Mouse (Mus musculus): ENCODE data around the gene Usp2. TPM values are rescaled to one million over a fixed set of nuclear protein-coding genes. Genes with fewer than 3 reads are reported as not detected.

Gene Usp2
- polyA plus RNA-seq, 1 experiment from 2014 or later = 10.5 TPM

DNA sequence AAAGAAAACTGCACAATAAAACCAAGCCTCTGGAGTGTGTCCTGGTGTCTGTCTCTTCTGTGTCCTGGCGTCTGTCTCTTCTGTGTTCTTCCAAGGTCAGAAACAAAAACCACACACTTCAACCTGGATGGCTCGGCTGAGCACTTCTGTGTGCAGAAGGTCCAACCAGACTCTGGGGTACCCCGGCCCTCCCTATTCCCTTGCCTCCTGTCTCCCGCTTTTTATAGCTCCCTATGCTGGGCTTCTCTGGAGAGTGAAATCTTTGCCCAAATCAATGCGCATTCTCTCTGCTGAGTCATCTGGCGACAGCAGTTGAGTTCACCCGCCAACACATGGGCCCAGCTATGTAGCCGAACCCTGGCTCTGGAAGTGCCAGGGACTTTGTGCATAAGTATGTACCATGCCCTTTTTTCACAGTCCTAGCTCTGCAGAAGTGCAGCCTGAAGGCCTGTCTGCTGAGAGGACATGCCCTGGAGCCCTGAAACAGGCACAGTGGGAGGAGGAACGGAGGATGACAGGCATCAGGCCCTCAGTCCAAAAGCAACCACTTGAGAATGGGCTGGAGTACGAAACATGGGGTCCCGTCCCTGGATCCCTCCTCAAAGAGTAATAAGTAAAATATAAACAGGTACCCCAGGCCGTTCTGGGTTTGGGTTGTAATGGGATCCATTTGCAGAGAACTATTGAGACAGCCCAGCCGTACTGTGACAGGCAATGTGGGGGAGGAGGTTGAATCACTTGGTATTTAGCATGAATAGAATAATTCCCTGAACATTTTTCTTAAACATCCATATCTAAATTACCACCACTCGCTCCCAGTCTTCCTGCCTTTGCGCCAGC lies 18.1 kb upstream of the Usp2 start:
- H3K27ac ChIP-seq = no peak overlapping the region
- H3K4me3 ChIP-seq = no peak overlapping the region
- peaks cover 3% of the 10 kb centered on the region; the same call in 1 of the 2 replicates for H3K4me1 ChIP-seq
- no peak overlapping the region for H3K9ac ChIP-seq
- WGBS = 59% methylated on average over 15 of the region's 15 CpGs
- no peaks in the 10 kb centered on the region for H3K9me3 ChIP-seq
- peaks cover 22% of the 10 kb centered on the region for H3K27me3 ChIP-seq
- H3K36me3 ChIP-seq = no peaks in the 10 kb centered on the region
- ATAC-seq (ENCODE audit: borderline replicate concordance, extremely low read depth, low FRiP score, low TSS enrichment) = no peak
- no peak overlapping the region for H3K4me2 ChIP-seq

DNA sequence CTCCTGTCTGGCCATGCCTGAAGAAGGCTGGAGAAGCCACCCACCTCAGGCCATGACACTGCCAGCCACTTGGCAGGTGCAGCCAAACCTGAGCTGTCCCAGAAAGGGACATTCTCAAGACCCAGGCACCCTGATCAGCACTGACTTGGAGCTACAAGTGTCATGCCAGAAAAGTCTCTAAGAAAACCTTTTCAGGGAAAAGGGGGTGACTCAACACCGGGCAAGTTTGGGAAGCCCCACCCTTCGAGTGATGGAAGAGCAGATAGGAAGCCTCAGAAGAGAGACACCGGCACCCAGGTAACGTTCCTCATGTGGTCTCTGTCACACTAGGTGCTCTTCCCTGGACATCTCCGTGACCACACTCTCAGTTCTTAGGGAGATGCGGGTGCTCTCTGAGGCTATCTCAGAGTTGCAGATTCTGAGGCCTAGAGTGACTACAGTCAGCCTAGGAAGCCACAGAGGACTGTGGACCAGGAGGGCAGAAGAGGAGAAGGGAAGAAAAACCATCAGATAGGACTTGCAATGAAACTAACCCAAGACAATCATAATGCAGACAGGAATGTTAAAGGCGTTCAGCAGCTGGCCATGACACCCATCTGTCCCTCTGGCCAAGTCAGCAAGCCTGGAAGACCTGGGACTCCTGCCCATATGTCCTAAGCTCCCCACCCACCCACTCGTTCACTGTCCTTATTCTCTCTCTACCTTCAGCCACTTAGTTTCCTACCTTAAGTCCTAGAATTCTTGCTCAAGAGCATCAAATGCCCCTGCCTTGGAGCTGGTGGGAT lies 17.2 kb upstream of the Usp2 start:
- no peak for ATAC-seq (ENCODE audit: borderline replicate concordance, extremely low read depth, low FRiP score, low TSS enrichment)
- Histone ChIP-seq H3K4me2 (no peak overlapping the region), H3K36me3 (no peaks in the 10 kb centered on the region), H3K4me3 (no peak overlapping the region), H3K4me1 (no peaks in the 10 kb centered on the region), H3K9me3 (no peaks in the 10 kb centered on the region), H3K27me3 (peaks cover 13% of the 10 kb centered on the region), H3K27ac (no peak overlapping the region), H3K9ac (no peak overlapping the region)
- whole genome bisulfite sequencing = 79% methylated on average over 8 of the region's 8 CpGs

DNA sequence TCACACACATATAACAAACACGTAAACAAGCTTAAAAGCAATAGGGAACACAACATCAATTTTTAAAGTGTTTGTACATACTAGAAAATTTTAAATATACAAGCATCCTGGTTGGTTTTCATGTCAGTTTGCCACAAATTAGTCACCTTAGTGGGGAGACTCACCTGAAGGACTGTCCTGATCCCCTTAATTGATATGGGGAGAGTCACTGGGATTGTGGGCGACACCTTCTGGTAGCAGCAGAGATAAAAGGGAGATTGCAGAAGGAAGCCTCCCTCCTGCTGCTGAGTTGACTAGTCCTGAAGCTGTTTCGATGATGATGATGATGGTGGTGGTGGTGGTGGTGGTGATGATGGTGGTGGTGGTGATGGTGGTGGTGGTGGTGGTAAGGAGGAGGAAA lies 14.0 kb upstream of the Usp2 start:
- H3K4me1 ChIP-seq = no peaks in the 10 kb centered on the region
- no peaks in the 10 kb centered on the region for H3K9me3 ChIP-seq
- WGBS = 55% methylated on average over 3 of the region's 3 CpGs
- H3K4me3 ChIP-seq = no peak overlapping the region
- no peak overlapping the region for H3K9ac ChIP-seq
- H3K27ac ChIP-seq = no peak overlapping the region
- H3K36me3 ChIP-seq = no peaks in the 10 kb centered on the region
- H3K27me3 ChIP-seq = no peaks in the 10 kb centered on the region; the same call in 1 of the 2 replicates
- no peak overlapping the region for H3K4me2 ChIP-seq
- no peak for ATAC-seq (ENCODE audit: borderline replicate concordance, extremely low read depth, low FRiP score, low TSS enrichment)

DNA sequence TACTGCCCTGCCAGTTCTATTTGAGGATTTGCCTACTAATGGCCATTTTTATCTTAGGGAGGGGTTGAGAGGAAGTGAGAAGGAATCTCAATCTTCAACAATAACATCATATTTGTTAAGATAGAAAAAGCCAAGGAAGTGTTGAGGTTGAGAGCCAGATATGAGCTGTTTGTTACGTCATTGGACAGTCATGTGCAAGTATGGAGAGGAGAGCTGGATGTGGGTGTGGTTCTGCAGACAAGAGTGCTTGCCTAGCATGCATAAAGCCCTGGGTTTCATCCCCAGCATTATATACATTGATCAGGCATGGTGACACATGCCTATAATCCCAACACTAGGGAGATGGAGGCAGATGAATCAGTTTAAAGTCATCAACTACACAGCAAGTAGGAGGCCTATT lies 12.9 kb upstream of the Usp2 start:
- Histone ChIP-seq H3K27me3 (no peaks in the 10 kb centered on the region), H3K4me2 (no peak overlapping the region), H3K36me3 (no peaks in the 10 kb centered on the region), H3K9ac (no peak overlapping the region), H3K4me1 (no peaks in the 10 kb centered on the region), H3K9me3 (no peaks in the 10 kb centered on the region), H3K4me3 (no peak overlapping the region), H3K27ac (no peak overlapping the region)
- no peak for ATAC-seq (ENCODE audit: borderline replicate concordance, extremely low read depth, low FRiP score, low TSS enrichment)
- WGBS = 44% methylated on average over 1 of the region's 1 CpGs

DNA sequence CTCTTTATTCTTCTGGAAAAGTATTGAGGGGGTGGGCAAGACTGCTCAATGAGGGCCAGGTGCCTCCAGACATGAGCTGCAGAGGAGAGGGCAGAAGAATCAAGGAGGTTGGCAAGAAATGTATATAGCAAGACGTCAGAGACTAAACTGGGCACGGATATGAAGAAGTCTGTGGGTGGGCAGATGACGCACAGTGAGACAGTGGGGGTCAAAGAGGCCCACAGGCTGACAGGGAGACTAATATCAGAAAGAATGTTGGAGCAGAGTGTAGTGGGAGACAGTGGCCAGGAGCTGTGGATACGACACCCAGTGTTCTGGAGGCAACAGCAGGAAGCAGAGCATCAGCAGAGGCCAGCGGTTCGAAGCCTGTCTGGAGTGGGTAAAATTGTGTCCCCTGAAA lies 8.2 kb upstream of the Usp2 start:
- Histone ChIP-seq H3K36me3 (no peaks in the 10 kb centered on the region), H3K27me3 (peaks cover 3% of the 10 kb centered on the region; the same call in 1 of the 2 replicates), H3K4me2 (no peak overlapping the region), H3K4me3 (no peak overlapping the region), H3K9me3 (no peaks in the 10 kb centered on the region), H3K27ac (no peak overlapping the region), H3K9ac (no peak overlapping the region), H3K4me1 (no peaks in the 10 kb centered on the region)
- no peak for ATAC-seq (ENCODE audit: borderline replicate concordance, extremely low read depth, low FRiP score, low TSS enrichment)
- 68% methylated on average over 6 of the region's 6 CpGs for WGBS

DNA sequence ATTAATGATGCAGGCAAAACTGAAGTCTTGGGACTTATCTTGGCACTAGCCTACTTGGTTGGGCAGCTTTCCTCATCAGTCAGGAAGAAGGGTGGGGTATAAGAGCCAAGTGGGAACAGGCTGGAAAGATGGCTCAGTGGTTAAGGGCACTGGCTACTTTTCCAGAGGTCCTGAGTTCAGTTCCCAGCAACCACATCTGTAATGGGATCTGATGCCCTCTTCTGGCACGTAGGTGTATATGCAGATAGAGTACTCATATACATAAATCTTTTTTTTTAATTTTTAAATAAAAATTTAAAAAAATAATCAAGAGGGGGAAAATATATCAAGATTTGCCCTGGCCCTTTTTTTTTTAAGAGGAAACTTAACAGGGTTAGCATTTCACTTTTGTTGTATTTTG lies 1.6 kb upstream of the Usp2 start:
- ATAC-seq (ENCODE audit: borderline replicate concordance, extremely low read depth, low FRiP score, low TSS enrichment) = no peak
- H3K36me3 ChIP-seq = no peaks in the 10 kb centered on the region
- H3K4me2 ChIP-seq = no peak overlapping the region
- peaks cover 7% of the 10 kb centered on the region for H3K4me1 ChIP-seq
- no peak overlapping the region for H3K27ac ChIP-seq
- no peak overlapping the region for H3K9ac ChIP-seq
- H3K9me3 ChIP-seq = no peaks in the 10 kb centered on the region
- 21% methylated on average over 1 of the region's 1 CpGs for WGBS
- H3K4me3 ChIP-seq = no peak overlapping the region
- peaks cover 4% of the 10 kb centered on the region; the same call in 1 of the 2 replicates for H3K27me3 ChIP-seq

DNA sequence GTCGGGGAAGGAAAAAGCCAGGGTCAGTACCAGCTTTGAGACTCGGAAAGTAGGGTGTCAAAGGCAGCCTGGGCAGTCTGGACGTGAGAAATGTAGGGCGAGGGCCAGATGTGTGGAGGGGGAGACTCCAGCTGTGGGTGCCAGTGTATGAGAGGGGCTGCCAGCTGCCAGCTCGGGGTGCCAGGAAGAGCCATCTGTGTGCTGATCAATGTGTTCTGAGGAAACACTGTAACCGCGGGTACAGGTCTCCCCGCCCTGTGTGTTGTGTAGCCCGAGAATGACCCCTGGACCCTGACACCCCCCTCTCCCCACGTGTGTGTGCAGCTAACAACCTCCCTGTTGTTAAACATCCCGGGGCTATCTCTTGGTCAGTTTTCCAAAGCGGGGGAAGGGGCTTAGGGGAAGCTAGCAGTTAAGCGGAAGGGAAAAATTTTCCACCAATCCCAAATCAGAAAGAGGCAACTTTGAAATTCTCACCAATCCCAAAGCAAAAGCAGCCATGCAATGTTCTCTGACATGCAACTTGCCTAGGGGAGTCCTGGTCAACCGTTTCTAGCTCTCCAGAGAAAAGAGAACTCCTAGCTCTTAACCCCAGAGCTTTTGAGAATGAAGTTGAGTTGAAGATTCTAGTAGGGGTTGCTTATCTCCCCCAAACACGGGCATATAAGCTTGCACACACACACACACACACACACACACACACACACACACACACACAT lies 579 bp downstream of the Usp2 start:
- H3K4me2 ChIP-seq = peak overlapping the region; percentile 96
- H3K4me3 ChIP-seq = peak overlapping the region; percentile 48
- H3K36me3 ChIP-seq = no peaks in the 10 kb centered on the region
- no peak overlapping the region for H3K27ac ChIP-seq
- peak; percentile 58; the same call in 1 of the 2 replicates for ATAC-seq (ENCODE audit: borderline replicate concordance, extremely low read depth, low FRiP score, low TSS enrichment)
- H3K4me1 ChIP-seq = peaks cover 22% of the 10 kb centered on the region
- peak overlapping the region; percentile 55 for H3K9ac ChIP-seq
- 6% methylated on average over 15 of the region's 15 CpGs for WGBS
- peaks cover 14% of the 10 kb centered on the region; the same call in 1 of the 2 replicates for H3K27me3 ChIP-seq
- H3K9me3 ChIP-seq = no peaks in the 10 kb centered on the region

DNA sequence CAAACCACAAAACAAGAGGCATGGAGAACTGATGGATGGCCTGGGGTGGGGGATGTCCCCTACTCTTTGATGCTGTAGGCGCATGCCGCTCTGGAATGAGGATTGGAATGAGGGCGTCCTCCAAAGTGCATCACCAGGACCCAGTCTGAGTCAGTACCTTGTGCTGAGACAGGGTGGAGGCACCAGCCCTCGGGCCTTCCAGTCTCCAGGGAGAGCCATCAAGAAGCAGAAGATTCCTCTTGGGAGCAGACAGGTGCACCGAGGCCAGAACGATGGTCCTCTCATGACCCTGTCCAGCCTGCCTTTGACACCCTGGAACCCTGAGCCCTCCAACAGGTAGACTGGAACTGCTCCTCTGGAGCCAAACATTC lies 1.1 kb downstream of the Usp2 start:
- H3K27ac ChIP-seq = no peak overlapping the region
- H3K36me3 ChIP-seq = no peaks in the 10 kb centered on the region
- peaks cover 25% of the 10 kb centered on the region for H3K4me1 ChIP-seq
- H3K9ac ChIP-seq = no peak overlapping the region
- 73% methylated on average over 6 of the region's 6 CpGs for WGBS
- no peak for ATAC-seq (ENCODE audit: borderline replicate concordance, extremely low read depth, low FRiP score, low TSS enrichment)
- H3K27me3 ChIP-seq = peaks cover 12% of the 10 kb centered on the region; the same call in 1 of the 2 replicates
- no peaks in the 10 kb centered on the region for H3K9me3 ChIP-seq
- no peak overlapping the region for H3K4me3 ChIP-seq
- no peak overlapping the region for H3K4me2 ChIP-seq

DNA sequence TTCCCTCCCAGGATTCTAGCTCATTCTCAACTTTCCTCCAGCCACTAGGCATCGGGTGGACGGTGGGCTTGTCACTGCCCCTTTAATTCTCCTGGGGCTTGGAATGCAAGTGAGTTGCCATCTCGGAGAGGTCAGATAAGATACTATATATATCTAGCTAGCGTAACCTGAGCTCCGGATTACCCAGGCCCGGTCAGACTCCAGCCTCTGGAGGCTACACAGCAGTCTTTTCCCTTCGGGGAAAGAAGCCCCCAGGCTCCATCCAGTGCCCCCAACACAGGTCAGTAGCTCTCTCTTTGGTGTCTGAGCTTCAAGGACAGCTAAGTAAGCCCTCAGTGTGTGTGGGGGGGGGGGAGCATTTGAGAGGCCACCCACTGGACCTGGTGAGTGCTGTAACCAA lies 2.4 kb downstream of the Usp2 start:
- no peak overlapping the region for H3K4me2 ChIP-seq
- H3K4me3 ChIP-seq = no peak overlapping the region
- 13% methylated on average over 7 of the region's 7 CpGs for WGBS
- H3K27me3 ChIP-seq = peaks cover 11% of the 10 kb centered on the region; the same call in 1 of the 2 replicates
- no peak for ATAC-seq (ENCODE audit: borderline replicate concordance, extremely low read depth, low FRiP score, low TSS enrichment)
- H3K9ac ChIP-seq = no peak overlapping the region
- H3K4me1 ChIP-seq = peaks cover 25% of the 10 kb centered on the region
- no peaks in the 10 kb centered on the region for H3K9me3 ChIP-seq
- no peaks in the 10 kb centered on the region for H3K36me3 ChIP-seq
- no peak overlapping the region for H3K27ac ChIP-seq

DNA sequence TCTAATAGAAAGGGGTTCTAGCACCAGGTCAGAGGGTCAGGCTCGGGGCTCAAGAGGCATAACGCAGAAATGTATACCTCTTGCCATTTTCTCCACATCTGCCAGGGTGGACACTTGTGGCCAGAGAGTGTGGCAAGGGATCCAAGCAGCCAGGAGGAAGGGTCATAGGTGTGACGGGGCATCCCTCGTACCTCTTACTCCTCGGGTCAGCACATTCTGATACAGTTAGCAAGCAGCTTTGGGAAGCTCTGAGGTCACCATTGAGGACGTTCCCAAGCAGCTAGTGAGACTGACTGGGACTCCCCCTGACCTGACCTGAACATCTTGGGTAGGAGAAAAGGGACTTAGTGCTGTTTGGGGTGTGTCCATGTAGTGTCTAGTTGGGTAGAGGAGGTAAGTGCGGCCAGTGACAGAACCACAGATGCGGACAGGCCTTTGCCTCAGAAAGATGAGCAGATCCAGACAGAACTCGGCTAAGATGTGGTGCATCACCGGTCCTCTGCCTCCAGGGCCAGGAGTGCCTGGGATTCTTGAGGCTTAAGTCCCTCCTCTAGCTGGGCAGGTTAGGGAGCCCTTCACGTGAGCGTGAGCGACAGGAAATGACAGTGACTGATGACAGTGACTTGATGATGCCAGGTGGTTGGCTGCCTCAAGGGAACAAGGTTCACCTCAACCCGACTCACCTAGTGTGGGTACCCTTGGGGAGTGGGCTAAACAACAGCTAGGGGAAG lies 3.5 kb downstream of the Usp2 start:
- ATAC-seq (ENCODE audit: borderline replicate concordance, extremely low read depth, low FRiP score, low TSS enrichment) = no peak
- 51% methylated on average over 14 of the region's 14 CpGs for WGBS
- Histone ChIP-seq H3K9ac (no peak overlapping the region), H3K4me2 (no peak overlapping the region), H3K4me1 (peaks cover 25% of the 10 kb centered on the region), H3K36me3 (no peaks in the 10 kb centered on the region), H3K27me3 (peaks cover 11% of the 10 kb centered on the region), H3K9me3 (no peaks in the 10 kb centered on the region), H3K4me3 (no peak overlapping the region), H3K27ac (no peak overlapping the region)

DNA sequence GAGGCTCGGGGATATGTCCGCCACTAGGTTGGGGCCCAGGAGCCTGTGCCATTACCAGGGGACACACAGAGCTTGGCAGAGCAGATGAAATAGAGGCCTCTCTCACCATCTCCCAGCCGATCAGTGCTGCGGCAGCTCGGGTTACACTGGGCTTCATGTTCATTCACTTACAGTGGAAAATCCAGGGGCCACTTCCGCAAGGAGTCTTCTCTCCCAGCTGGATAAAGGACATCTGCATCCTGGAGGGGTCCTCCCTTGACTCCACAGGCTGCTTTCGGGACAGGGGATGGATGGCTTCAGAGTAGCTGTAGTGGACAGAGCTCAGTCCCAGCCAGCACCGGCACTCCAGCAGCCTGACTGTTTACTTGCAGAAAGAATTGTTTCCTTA lies 4.0 kb downstream of the Usp2 start:
- Histone ChIP-seq H3K36me3 (no peaks in the 10 kb centered on the region), H3K4me3 (no peak overlapping the region), H3K27ac (no peak overlapping the region), H3K9me3 (no peaks in the 10 kb centered on the region), H3K27me3 (peaks cover 11% of the 10 kb centered on the region), H3K4me2 (no peak overlapping the region), H3K4me1 (peaks cover 25% of the 10 kb centered on the region), H3K9ac (no peak overlapping the region)
- no peak for ATAC-seq (ENCODE audit: borderline replicate concordance, extremely low read depth, low FRiP score, low TSS enrichment)
- 25% methylated on average over 8 of the region's 8 CpGs for WGBS

Data from lung, embryonic 15.5 days (tissue).